Mouse (Mus musculus) lung, postnatal 0 days (tissue): ENCODE results near the gene Kiz.

Experiments
- CTCF ChIP-seq: IDR thresholded peaks from 2 replicates; pipeline ENCODE4 v1.5.1; 2016; ENCODE audit warnings: antibody characterized with exemption, mild to moderate bottlenecking
- EP300 ChIP-seq: IDR thresholded peaks from 2 replicates; pipeline ENCODE4 v1.6.1; 2016; ENCODE audit warnings: antibody characterized with exemption, mild to moderate bottlenecking, control low read depth

DNA sequence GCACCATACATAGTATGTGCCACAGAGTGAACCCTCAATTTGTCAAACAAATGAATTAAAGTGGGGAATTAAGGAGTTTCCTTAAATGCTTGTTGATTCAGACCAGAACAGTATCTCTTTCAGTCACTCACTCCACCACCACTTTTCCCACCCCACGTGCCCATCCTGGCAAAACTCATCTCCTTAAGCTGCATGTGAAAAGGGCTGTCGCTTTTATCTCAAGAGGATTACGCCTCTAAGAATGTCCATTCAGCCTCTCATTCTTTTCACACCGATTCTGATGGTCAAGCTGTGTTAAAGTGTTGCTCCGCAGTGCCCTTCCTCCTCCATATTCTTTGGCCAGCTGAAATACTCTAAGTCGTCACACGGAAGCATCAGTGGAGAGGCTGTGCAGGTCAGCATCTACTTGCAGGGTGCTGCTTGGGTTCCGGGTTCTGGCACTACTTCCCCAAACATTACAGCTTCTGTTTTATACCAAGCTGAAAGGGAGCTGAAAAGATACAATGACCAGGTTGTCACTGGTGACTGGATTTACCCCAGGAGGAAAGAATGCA, 92.6 kb downstream of the Kiz start:
- TF ChIP-seq CTCF (no peak), EP300 (no peak)
